Mouse (Mus musculus): ENCODE measurements around the gene Tmem233.

DNA sequence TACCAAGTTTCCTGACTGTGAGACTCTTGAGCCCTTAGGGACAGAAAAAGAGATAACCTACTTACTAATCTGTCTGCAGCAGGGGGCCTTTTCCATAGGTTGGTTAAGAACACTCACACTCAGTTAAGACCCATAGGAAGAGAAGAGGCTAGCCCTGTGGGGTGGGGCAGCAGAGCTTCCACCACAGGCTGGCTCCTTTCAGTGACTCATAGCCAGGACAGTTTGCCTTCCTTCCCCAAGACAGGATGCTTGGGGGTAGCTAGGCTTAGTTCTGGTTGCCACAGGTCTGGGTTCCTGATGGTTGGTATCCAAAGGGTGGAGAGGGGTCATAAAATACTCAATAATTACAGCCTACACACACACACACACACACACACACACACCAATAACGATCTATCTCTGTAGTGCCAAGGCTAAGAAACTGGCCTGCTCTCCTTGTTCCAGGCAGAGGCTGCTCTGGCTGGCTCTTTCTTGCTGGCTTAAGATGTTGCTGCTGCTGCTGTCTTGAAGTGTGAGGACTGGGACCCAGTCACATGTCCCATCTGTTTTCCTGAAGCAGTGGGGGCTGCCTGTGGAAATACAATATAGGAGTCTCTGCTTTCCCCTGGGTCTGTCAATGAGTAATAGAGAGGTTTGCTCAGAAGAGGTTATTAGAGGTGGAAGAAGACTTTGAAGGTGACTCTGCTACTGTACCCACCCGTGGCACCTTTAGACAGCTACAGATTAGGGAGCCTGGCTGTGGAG is 73.0 kb downstream of the Tmem233 start:
- TF ChIP-seq POLR2A (IDR thresholded peaks at IDR 0.05; ENCODE audit: insufficient read depth, low read depth, low read length), result no peak
- no peak for TF ChIP-seq CTCF (IDR thresholded peaks at IDR 0.05; ENCODE audit: insufficient read depth, low read depth, low read length)

Data from olfactory bulb, adult 2 months (tissue).